Mouse (Mus musculus) ES-Bruce4 (cell line): ENCODE results near the gene Gemin7. TPM values are rescaled to one million over a fixed set of nuclear protein-coding genes. Genes with fewer than 3 reads are reported as not detected.
A peak's percentile ranks its signal among the peaks of the same experiment; 100 is the strongest.

Source experiments
- H3K27ac ChIP-seq: 2 replicates; pipeline ENCODE4 v1.5.1; 2012; ENCODE audit warnings: low read length, inconsistent platforms; ENCODE audit not compliant: insufficient read depth
- H3K27me3 ChIP-seq: 2 replicates; pipeline ENCODE4 v1.6.1; 2012; ENCODE audit warnings: mild to moderate bottlenecking, low read length, inconsistent platforms; ENCODE audit not compliant: control insufficient read depth, poor library complexity, insufficient read depth, severe bottlenecking
- H3K36me3 ChIP-seq: 2 replicates; pipeline ENCODE4 v1.6.1; 2012; ENCODE audit warnings: inconsistent platforms, mild to moderate bottlenecking, low read length, moderate library complexity; ENCODE audit not compliant: control insufficient read depth, poor library complexity, insufficient read depth, severe bottlenecking
- H3K4me1 ChIP-seq: one replicate; pipeline ENCODE4 v1.8.1; 2011; ENCODE audit warnings: low read length; ENCODE audit not compliant: control insufficient read depth, insufficient read depth
- H3K4me3 ChIP-seq: 2 replicates; pipeline ENCODE4 v1.5.1; 2011; ENCODE audit warnings: low read depth, mild to moderate bottlenecking, low read length
- H3K9ac ChIP-seq: 2 replicates; pipeline ENCODE4 v1.6.1; 2012; ENCODE audit warnings: low read depth, mild to moderate bottlenecking, inconsistent platforms; ENCODE audit not compliant: poor library complexity, severe bottlenecking
- H3K9me3 ChIP-seq: replicated peaks from 2 replicates; pipeline ENCODE4 v1.6.1; 2012; ENCODE audit warnings: mild to moderate bottlenecking, low read length, inconsistent platforms; ENCODE audit not compliant: control insufficient read depth, poor library complexity, insufficient read depth, severe bottlenecking
- CTCF ChIP-seq: IDR thresholded peaks from one replicate; pipeline ENCODE4 v1.8.1; 2011; ENCODE audit warnings: low read depth, low read length
- EP300 ChIP-seq: IDR thresholded peaks from 2 replicates; pipeline ENCODE4 v1.6.1; 2011; ENCODE audit warnings: low read depth, low read length; ENCODE audit not compliant: insufficient read depth
- POLR2A ChIP-seq: IDR thresholded peaks from one replicate; pipeline ENCODE4 v1.8.1; 2011; ENCODE audit warnings: low read length; ENCODE audit not compliant: insufficient read depth
- polyA plus RNA-seq: library from polyadenylated mRNA; stranded (reverse); fragments of >200 nt; gene quantifications from 2 replicates; pipeline ENCODE4 v1.2.4, GENCODE M21; 2011; ENCODE audit warnings: low read depth; ENCODE audit not compliant: missing spikeins, insufficient read depth, insufficient read length

Gene Gemin7
- polyA plus RNA-seq, 1 experiment: 30.5 TPM

DNA sequence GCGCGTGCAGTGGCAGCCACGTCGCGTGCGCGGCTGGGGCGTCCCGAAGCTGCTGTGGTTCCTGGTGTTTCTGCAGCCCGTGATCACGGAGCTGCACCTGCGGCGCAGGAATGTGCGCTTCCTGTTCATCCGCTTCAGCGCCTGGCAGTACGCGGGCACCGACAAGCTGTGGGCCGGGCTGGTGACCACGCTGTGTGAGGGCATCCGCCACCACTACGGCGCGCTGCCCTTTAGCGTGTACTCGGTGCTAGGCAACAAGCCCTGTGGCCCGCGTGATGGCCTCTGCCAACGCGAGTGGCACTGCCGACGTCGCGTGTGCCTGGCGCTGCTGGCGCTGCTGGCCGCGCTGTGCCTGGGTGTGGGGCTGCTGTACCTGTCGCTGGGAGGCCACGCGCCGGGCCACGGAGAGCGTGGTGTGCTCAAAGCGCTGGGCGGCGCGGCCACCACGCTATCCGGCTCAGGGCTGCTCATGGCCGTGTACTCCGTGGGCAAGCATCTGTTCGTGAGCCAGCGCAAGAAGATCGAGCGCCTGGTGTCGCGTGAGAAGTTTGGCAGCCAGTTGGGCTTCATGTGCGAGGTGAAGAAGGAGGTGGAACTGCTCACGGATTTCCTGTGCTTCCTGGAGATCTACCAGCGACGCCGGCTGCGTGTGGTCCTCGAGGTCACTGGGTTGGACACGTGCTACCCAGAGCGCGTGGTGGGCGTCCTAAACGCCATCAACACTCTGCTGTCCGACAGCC, 54.2 kb downstream of the Gemin7 start:
- Histone ChIP-seq H3K36me3 (no peaks in the 10 kb centered on the region), H3K27me3 (no peaks in the 10 kb centered on the region), H3K27ac (no peak overlapping the region), H3K4me1 (no peaks in the 10 kb centered on the region), H3K4me3 (peak overlapping the region; percentile 26), H3K9me3 (no peaks in the 10 kb centered on the region), H3K9ac (no peak overlapping the region)
- no peak for TF ChIP-seq POLR2A
- no peak for TF ChIP-seq CTCF
- TF ChIP-seq EP300: no peak

GRCm38 (mm10) chr7:19520032-19520431, 57.4 kb downstream of the Gemin7 start:
- Histone ChIP-seq H3K9me3 (no peaks in the 10 kb centered on the region), H3K4me3 (peak overlapping the region; percentile 49), H3K27me3 (no peaks in the 10 kb centered on the region), H3K4me1 (no peaks in the 10 kb centered on the region), H3K9ac (peak overlapping the region; percentile 25; the same call in 1 of the 2 replicates), H3K36me3 (no peaks in the 10 kb centered on the region), H3K27ac (no peak overlapping the region)
- TF ChIP-seq POLR2A: no peak
- TF ChIP-seq EP300: no peak
- TF ChIP-seq CTCF: no peak

- Histone ChIP-seq H3K4me3 (no peak within 1 kb of the TSS), H3K9me3 (no peaks in the 10 kb centered on the region), H3K27me3 (no peaks in the 10 kb centered on the region), H3K27ac (no peak within 1 kb of the TSS), H3K4me1 (peaks cover 2% of the 10 kb centered on the region), H3K36me3 (no peaks in the 10 kb centered on the region), H3K9ac (peak within 1 kb of the TSS; percentile 33; the same call in 1 of the 2 replicates)
- TF ChIP-seq POLR2A (no peak), EP300 (no peak), CTCF (peak; percentile 68)
These were observed 59.6 kb downstream of the Gemin7 start, which contains the start of gene Nkpd1 for GRCm38 (mm10) chr7:19517652-19518365. TSS of gene Nkpd1 (plus strand) at chr7:19517838.

Other genes starting within 250 kb of the Gemin7 start
- gene Ercc1, start 232.8 kb downstream of the Gemin7 start, polyA plus RNA-seq: 38.1 and 43.7 TPM in 2 replicates
- gene Cd3eap, start 218.1 kb downstream of the Gemin7 start, polyA plus RNA-seq: 14.6 and 16.8 TPM in 2 replicates
- gene Ppp1r13l, start 217.8 kb downstream of the Gemin7 start, polyA plus RNA-seq: 21.9 and 25.5 TPM in 2 replicates
- gene Ercc2, start 195.6 kb downstream of the Gemin7 start, polyA plus RNA-seq: 22.6 and 28.5 TPM in 2 replicates
- 17.6 and 18.7 TPM in 2 replicates for gene Klc3, start 173.5 kb downstream of the Gemin7 start, polyA plus RNA-seq
- gene Ckm, start 172.8 kb downstream of the Gemin7 start, polyA plus RNA-seq: not detected in 2 replicates
- 33.1 and 33.3 TPM in 2 replicates for gene Mark4, start 118.8 kb downstream of the Gemin7 start, polyA plus RNA-seq
- 3.0 and 3.8 TPM in 2 replicates for gene Exoc3l2, start 114.3 kb downstream of the Gemin7 start, polyA plus RNA-seq
- gene Bloc1s3, start 69.2 kb downstream of the Gemin7 start, polyA plus RNA-seq: 5.7 and 6.9 TPM in 2 replicates
- gene Trappc6a, start 69.2 kb downstream of the Gemin7 start, polyA plus RNA-seq: 23.5 and 33.6 TPM in 2 replicates
- gene Nkpd1, start 59.8 kb downstream of the Gemin7 start, polyA plus RNA-seq: 0.23 and 0.34 TPM in 2 replicates
- 16.1 and 19.1 TPM in 2 replicates for gene Ppp1r37, start 14.5 kb downstream of the Gemin7 start, polyA plus RNA-seq
- 21.5 and 23.5 TPM in 2 replicates for gene Zfp296, start 308 bp downstream of the Gemin7 start, polyA plus RNA-seq
- 52.3 and 57.4 TPM in 2 replicates for gene Clasrp, start 26.9 kb upstream of the Gemin7 start, polyA plus RNA-seq
- gene Relb, start 51.8 kb upstream of the Gemin7 start, polyA plus RNA-seq: 11.7 and 11.9 TPM in 2 replicates
- gene Clptm1, start 87.4 kb upstream of the Gemin7 start, polyA plus RNA-seq: 49.6 and 52.7 TPM in 2 replicates
- gene Apoc2, start 100.3 kb upstream of the Gemin7 start, polyA plus RNA-seq: 1.2 TPM in 1 of 2 replicates, not detected in the other
- not detected in 2 replicates for gene Gm44805, start 103.8 kb upstream of the Gemin7 start, polyA plus RNA-seq
- 1.1 TPM in 1 of 2 replicates, not detected in the other for gene Apoc4, start 103.9 kb upstream of the Gemin7 start, polyA plus RNA-seq
- gene Apoc1, start 115.1 kb upstream of the Gemin7 start, polyA plus RNA-seq: 93.2 and 95.8 TPM in 2 replicates
- gene Apoe, start 121.6 kb upstream of the Gemin7 start, polyA plus RNA-seq: 1,030 and 1,048 TPM in 2 replicates
- gene Tomm40, start 137.8 kb upstream of the Gemin7 start, polyA plus RNA-seq: 68.2 TPM in 2 replicates
- 86.7 and 97.9 TPM in 2 replicates for gene Nectin2, start 172.9 kb upstream of the Gemin7 start, polyA plus RNA-seq
- 138 and 154 TPM in 2 replicates for gene Bcam, start 193.4 kb upstream of the Gemin7 start, polyA plus RNA-seq
- 17.1 and 23.2 TPM in 2 replicates for gene Cblc, start 219.2 kb upstream of the Gemin7 start, polyA plus RNA-seq
- 17.3 and 27.3 TPM in 2 replicates for gene Bcl3, start 245.2 kb upstream of the Gemin7 start, polyA plus RNA-seq